Comparison of ENCODE assay signal across 39 mouse cellular contexts in the genomic region with DNA sequence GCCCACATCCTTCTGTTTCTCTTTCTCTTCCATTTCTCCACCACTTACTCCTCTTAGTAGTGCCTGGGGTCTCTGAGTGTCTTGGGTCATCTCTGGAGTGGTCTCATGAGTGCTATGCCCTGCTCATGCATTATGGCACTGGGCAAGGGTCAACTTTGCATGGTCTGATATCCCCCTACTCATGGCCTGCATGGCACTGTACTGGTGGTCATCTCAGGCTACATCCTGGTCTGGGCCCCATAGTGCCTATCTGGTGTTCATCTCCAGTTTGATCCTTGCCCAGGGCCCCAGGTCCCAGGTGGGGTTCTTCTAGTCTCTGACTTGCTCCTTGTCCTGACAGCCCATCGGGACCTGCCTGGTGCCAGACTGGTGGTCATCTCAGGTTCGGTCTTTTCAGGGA. TPM values are rescaled to one million over a fixed set of nuclear protein-coding genes. Genes with fewer than 3 reads are reported as not detected.
"Had no signal": no experiment of that assay in that cellular context is flagged by ENCODE, and none has a peak within 500 bp of the region (broad histone marks: within the 10 kb centered on the region; RNA-seq: fewer than 3 reads in every experiment).

No protein-coding gene starts in this region.

- H3K4me2 ChIP-seq: limb, embryonic 12.5 days; limb, embryonic 13.5 days; limb, embryonic 15.5 days; liver, embryonic 11.5 days; liver, embryonic 12.5 days; liver, embryonic 13.5 days; liver, embryonic 15.5 days; lung, embryonic 14.5 days; lung, embryonic 15.5 days; midbrain, embryonic 11.5 days; midbrain, embryonic 12.5 days; midbrain, embryonic 13.5 days; midbrain, embryonic 15.5 days; neural tube, embryonic 12.5 days; neural tube, embryonic 13.5 days had no signal

- H3K27ac ChIP-seq: limb, embryonic 12.5 days; limb, embryonic 13.5 days; limb, embryonic 15.5 days; liver, embryonic 12.5 days; liver, embryonic 13.5 days; liver, embryonic 14.5 days; liver, embryonic 15.5 days; lung, embryonic 15.5 days; macrophage; midbrain, embryonic 12.5 days; midbrain, embryonic 13.5 days; midbrain, embryonic 15.5 days; neural tube, embryonic 12.5 days; neural tube, embryonic 13.5 days had no signal

- H3K9ac ChIP-seq: limb, embryonic 12.5 days; limb, embryonic 13.5 days; limb, embryonic 15.5 days; liver, embryonic 12.5 days; liver, embryonic 13.5 days; liver, embryonic 14.5 days; liver, embryonic 15.5 days; liver, postnatal 0 days; lung, embryonic 14.5 days; lung, embryonic 15.5 days; midbrain, embryonic 12.5 days; midbrain, embryonic 13.5 days; midbrain, embryonic 15.5 days; neural tube, embryonic 12.5 days; neural tube, embryonic 13.5 days had no signal

- ATAC-seq: liver, embryonic 12.5 days; liver, postnatal 0 days; lung, postnatal 0 days; midbrain, embryonic 13.5 days; midbrain, embryonic 15.5 days; midbrain, embryonic 16.5 days had no signal

- H3K9me3 ChIP-seq: limb, embryonic 12.5 days; limb, embryonic 13.5 days; limb, embryonic 15.5 days; liver, embryonic 12.5 days; liver, embryonic 13.5 days; liver, embryonic 15.5 days; lung, embryonic 15.5 days; midbrain, embryonic 15.5 days had no signal

- DNase-seq: left cerebral cortex, postnatal 4 days; liver; liver, embryonic 13.5 days; liver, postnatal 0 days; lung, adult 18-20 months; lung, adult 2 months; lung, postnatal 10 days; lung, postnatal 14 days; lung, postnatal 36 days; lung, postnatal 4 days; midbrain, embryonic 14.5 days had no signal

- H3K4me1 ChIP-seq: limb, embryonic 12.5 days; limb, embryonic 13.5 days; limb, embryonic 15.5 days; liver, embryonic 12.5 days; liver, embryonic 13.5 days; liver, embryonic 15.5 days; lung, embryonic 15.5 days; megakaryocyte, embryonic 14.5 days; neural tube, embryonic 12.5 days had no signal

- H3K36me3 ChIP-seq: limb, embryonic 12.5 days; limb, embryonic 13.5 days; limb, embryonic 15.5 days; liver, embryonic 12.5 days; liver, embryonic 13.5 days; liver, embryonic 15.5 days; lung, embryonic 15.5 days; midbrain, embryonic 12.5 days; midbrain, embryonic 13.5 days; midbrain, embryonic 15.5 days; neural tube, embryonic 12.5 days; neural tube, embryonic 13.5 days had no signal

- H3K4me3 ChIP-seq: limb, embryonic 12.5 days; limb, embryonic 13.5 days; limb, embryonic 15.5 days; liver, embryonic 12.5 days; liver, embryonic 13.5 days; liver, embryonic 15.5 days; lung, embryonic 15.5 days; megakaryocyte, embryonic 14.5 days; midbrain, embryonic 12.5 days; midbrain, embryonic 13.5 days; midbrain, embryonic 15.5 days; myocyte; neural tube, embryonic 12.5 days; neural tube, embryonic 13.5 days had no signal

- H3K27me3 ChIP-seq: limb, embryonic 12.5 days; limb, embryonic 13.5 days; limb, embryonic 15.5 days; liver, embryonic 12.5 days; liver, embryonic 13.5 days; liver, embryonic 15.5 days; lung, embryonic 15.5 days; megakaryocyte, embryonic 14.5 days; midbrain, embryonic 15.5 days; neural tube, embryonic 12.5 days; neural tube, embryonic 13.5 days had no signal

RNA-seq across cellular contexts. Expression of gene Trpc7, which starts 34.6 kb away (rescaled TPM):
- total RNA-seq: liver, adult 2 months; megakaryocyte progenitor cell, adult 5-6 weeks; megakaryocyte, adult 5-6 weeks; megakaryocyte-erythroid progenitor cell, adult 5-6 weeks; monocyte, adult 5-6 weeks had no signal
- polyA plus RNA-seq: limb, embryonic 12.5 days; liver, adult 2 months; liver, embryonic 11.5 days; liver, embryonic 12.5 days; liver, embryonic 13.5 days; liver, embryonic 14.5 days; liver, embryonic 15.5 days; liver, embryonic 16.5 days; liver, postnatal 0 days; lung, adult 2 months; lung, embryonic 14.5 days; lung, embryonic 16.5 days; lung, postnatal 0 days; macrophage; neural tube, embryonic 11.5 days had no signal
